Mouse (Mus musculus) G1E (cell line): ENCODE measurements around the gene Cdk7. TPM values are rescaled to one million over a fixed set of nuclear protein-coding genes. Genes with fewer than 3 reads are reported as not detected.
A peak's percentile ranks its signal among the peaks of the same experiment; 100 is the strongest.
"Not testable (repeated sequence)": the region's sequence is repeated elsewhere in the genome, so short reads cannot be mapped to it uniquely, and the experiment has no call there.

Experiments used
- ATAC-seq: 2 replicates; pipeline ENCODE4 v1.8.0; 2016; ENCODE audit warnings: mild to moderate bottlenecking; ENCODE audit not compliant: insufficient number of reproducible peaks, poor library complexity, low FRiP score, severe bottlenecking; ENCODE audit errors: extremely low read depth
- DNase-seq: peaks from one replicate; pipeline ENCODE4 v3.0.0; 2012; ENCODE audit warnings: low spot score
- H3K27me3 ChIP-seq: 2 replicates; pipeline ENCODE4 v1.6.1; 2012; ENCODE audit warnings: mild to moderate bottlenecking, low read length, inconsistent platforms; ENCODE audit not compliant: insufficient read depth
- H3K36me3 ChIP-seq: replicated peaks from 2 replicates; pipeline ENCODE3; 2012; ENCODE audit warnings: mild to moderate bottlenecking, inconsistent platforms
- H3K4me1 ChIP-seq: 2 replicates; pipeline ENCODE4 v1.6.1; 2012; ENCODE audit warnings: low read depth, low read length, inconsistent platforms, mixed read lengths; ENCODE audit not compliant: insufficient read depth
- H3K4me3 ChIP-seq: 2 replicates; pipeline ENCODE4 v1.5.1; 2012; ENCODE audit warnings: low read depth, mild to moderate bottlenecking, inconsistent platforms, low read length, moderate library complexity, mixed read lengths
- H3K9me3 ChIP-seq: replicated peaks from 2 replicates; pipeline ENCODE4 v1.6.1; 2012; ENCODE audit warnings: inconsistent platforms
- CTCF ChIP-seq: IDR thresholded peaks from 2 replicates; pipeline ENCODE4 v1.5.1; 2012; ENCODE audit warnings: low read depth, low read length, inconsistent platforms, mixed read lengths
- GATA1 ChIP-seq: IDR thresholded peaks from 2 replicates; pipeline ENCODE4 v1.6.1; 2012; ENCODE audit warnings: borderline replicate concordance, low read length, inconsistent platforms, mixed read lengths
- GATA2 ChIP-seq: IDR thresholded peaks from 2 replicates; pipeline ENCODE4 v1.6.1; 2012; ENCODE audit warnings: low read depth, low read length, inconsistent platforms, borderline replicate concordance
- POLR2AphosphoS5 ChIP-seq: IDR thresholded peaks from 2 replicates; pipeline ENCODE4 v1.6.1; 2012; ENCODE audit warnings: low read depth, low read length, inconsistent platforms; ENCODE audit not compliant: insufficient replicate concordance
- TAL1 ChIP-seq: conservative IDR thresholded peaks from 2 replicates; pipeline ENCODE4 v1.6.1; 2012; ENCODE audit warnings: low read depth, low read length, inconsistent platforms, mixed read lengths
- polyA plus RNA-seq: library from polyadenylated mRNA; stranded (reverse); fragments of >175 nt; gene quantifications from 2 replicates; pipeline ENCODE4 v1.2.3, GENCODE M21; 2012
- total RNA-seq, 2 experiments: library from RNA; stranded (forward) in 1 of 2; stranded (reverse) in 1 of 2; fragments of 200-1000 nt in 1 of 2; fragments of >200 nt in 1 of 2; fragmentation: Nextera tagmentation in 1 of 2; gene quantifications; 2 replicates each; pipeline ENCODE4 v1.2.3; 2014 to 2017

Cdk7 gene
- total and polyA plus RNA-seq, 3 experiments, result 28.8 to 106 (median 66.2) TPM

DNA sequence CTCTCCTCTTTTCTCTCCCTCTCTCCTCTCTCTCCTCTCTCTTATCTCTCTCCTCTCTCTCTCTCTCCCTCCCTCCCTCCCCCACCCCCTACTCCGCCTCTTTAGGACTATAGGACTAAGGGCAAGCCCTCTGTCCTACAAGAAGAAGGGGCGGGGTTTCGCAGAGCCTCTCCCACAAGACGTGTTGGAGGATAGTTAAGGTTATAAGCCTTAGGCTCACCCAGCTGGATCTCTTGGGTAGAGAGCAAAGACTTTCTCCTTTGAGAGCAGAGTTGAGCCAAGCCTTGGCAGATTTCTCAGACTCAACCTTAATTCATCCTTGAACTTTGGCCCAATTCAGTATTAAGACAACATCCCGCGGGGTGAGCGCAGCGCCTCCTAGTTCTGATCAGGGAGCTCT is 17.9 kb upstream of the Cdk7 start:
- Histone ChIP-seq H3K27me3 (no peaks in the 10 kb centered on the region), H3K9me3 (no peaks in the 10 kb centered on the region), H3K36me3 (no peaks in the 10 kb centered on the region), H3K4me3 (no peak overlapping the region), H3K4me1 (peaks cover 78% of the 10 kb centered on the region)
- DNase-seq (no peak), ATAC-seq (no peak)
- TF ChIP-seq POLR2AphosphoS5, result no peak
- TF ChIP-seq TAL1, result no peak
- TF ChIP-seq CTCF, result no peak
- TF ChIP-seq GATA1, result no peak
- no peak for TF ChIP-seq GATA2

DNA sequence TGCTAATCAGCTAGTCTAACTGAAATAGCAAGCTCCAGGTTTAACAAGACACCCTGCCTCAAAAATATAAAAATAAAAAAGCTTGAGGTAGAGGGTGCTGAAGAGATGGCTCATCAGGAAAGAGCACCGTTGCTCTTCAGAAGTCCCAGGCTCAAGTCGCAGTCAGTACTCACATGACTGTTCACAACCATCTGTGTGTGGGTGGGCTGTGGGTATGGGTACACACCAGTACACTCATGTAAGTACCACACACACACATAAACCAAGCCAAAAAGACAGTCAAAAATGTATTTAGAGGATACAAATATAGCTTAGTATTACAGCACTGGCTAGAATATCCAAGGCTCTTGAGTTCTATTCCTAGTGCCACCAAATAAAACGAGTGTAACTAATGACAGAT is 15.4 kb upstream of the Cdk7 start:
- ATAC-seq (no peak), DNase-seq (no peak)
- Histone ChIP-seq H3K27me3 (no peaks in the 10 kb centered on the region), H3K36me3 (peaks cover 11% of the 10 kb centered on the region), H3K4me1 (peaks cover 68% of the 10 kb centered on the region), H3K9me3 (no peaks in the 10 kb centered on the region), H3K4me3 (no peak overlapping the region)
- TF ChIP-seq TAL1 (no peak), CTCF (no peak), POLR2AphosphoS5 (no peak)

DNA sequence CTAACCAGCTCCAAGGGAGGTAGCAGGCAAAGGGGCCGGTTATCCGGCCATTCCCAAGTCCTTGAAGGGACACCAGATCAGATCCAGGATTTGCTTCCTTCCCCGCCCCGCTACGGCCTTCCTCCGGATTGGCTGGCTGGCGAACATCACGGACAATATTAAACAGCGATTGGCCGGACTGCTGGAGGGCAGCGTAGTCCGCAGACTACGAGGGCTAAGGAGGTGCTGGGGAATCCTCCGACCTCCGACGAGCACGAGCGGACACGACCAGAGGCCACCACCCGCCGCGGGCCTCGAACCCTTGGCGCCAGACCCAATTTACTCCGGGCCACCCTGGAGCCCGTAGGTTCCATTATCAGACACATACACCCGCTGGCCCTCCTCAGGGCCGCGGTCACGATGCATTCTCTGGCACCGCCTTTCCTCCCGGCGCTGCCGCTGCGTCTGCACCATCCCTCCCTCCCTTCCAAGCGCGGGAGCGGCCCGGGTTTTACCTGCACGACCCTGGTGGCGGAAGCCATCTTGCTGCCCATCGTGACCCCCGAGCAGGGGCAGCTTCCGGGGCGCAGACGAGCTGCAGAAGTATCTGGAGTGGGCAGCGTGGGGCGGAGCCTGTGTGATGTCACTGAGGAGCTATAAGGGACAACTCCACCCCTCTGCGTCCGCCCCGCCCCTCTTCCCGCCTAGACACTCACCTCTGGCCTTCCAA is 13.5 kb upstream of the Cdk7 start, which contains the start of gene Mrps36:
Gene Mrps36 (minus strand): TSS at position 624 of the 709 bp plus-strand sequence.
- H3K4me3 ChIP-seq, result peak within 1 kb of the TSS; percentile 92
- DNase-seq, result peak; percentile 78
- ATAC-seq, result peak; percentile 87
- TF ChIP-seq GATA2 (no peak), TAL1 (no peak), CTCF (no peak), POLR2AphosphoS5 (no peak), GATA1 (no peak)
- H3K36me3 ChIP-seq, result peaks cover 27% of the 10 kb centered on the region
- H3K9me3 ChIP-seq, result no peaks in the 10 kb centered on the region
- peaks cover 61% of the 10 kb centered on the region for H3K4me1 ChIP-seq
- no peaks in the 10 kb centered on the region for H3K27me3 ChIP-seq

DNA sequence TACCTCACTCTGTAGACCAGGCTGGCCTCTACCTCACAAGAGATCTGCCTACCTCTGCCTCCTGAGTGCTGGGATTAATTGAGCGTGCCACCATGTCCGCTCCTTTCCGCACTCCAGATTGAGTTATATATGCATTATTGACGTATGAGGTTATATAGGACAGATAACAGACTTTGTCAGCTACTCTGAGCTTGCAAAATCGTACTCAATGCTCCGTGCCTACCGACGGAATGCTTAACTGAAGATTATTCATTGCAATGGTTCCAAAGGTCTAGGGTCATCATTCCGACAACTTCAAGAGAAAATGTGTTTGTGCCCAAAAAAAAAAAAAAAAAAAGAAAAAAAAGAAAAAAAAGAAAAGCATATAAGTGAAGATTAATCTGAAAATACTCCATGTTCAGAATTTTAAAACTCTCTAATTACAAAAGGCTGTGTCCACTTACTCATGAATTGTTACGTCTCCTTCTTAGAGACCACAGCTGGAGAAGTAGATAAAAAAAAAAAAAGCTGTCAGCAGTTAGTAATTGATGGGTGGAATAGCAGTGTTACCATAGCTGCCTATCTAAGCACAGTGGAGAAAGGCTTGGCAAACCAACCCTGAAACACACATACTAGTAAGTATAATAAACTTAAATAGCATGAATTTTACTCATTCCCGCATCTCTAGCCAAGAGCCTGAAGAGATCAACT is 12.8 kb upstream of the Cdk7 start:
- ATAC-seq (peak; percentile 41; the same call in 1 of the 2 replicates), DNase-seq (peak; percentile 57)
- H3K4me3 ChIP-seq, result peak overlapping the region; percentile 92
- peaks cover 34% of the 10 kb centered on the region for H3K36me3 ChIP-seq
- TF ChIP-seq GATA2 (no peak), TAL1 (peak; percentile 65), GATA1 (no peak), POLR2AphosphoS5 (no peak), CTCF (no peak)
- H3K9me3 ChIP-seq, result no peaks in the 10 kb centered on the region
- H3K4me1 ChIP-seq, result peaks cover 58% of the 10 kb centered on the region
- H3K27me3 ChIP-seq, result no peaks in the 10 kb centered on the region

DNA sequence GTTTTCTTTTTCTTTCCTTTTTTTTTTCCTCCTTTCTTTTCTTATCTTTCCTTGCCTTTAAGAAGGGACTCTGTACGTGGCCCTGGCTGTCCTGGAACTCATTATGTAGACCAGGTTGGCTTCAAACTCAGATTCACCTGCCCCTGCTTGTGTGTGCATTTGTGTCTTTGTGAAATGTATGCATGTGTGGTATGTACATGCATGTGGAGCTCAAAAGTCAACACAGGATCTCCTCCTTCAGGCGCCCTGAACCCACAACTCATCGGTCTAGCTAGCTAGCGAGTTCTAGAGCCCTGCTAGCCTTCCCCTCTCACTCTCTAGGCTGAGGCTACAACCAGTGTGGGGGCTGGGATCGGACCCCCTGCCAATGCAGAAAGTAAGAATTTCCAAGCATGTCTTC is 12.1 kb upstream of the Cdk7 start:
- Histone ChIP-seq H3K4me3 (peak overlapping the region; percentile 92), H3K4me1 (peaks cover 53% of the 10 kb centered on the region), H3K27me3 (no peaks in the 10 kb centered on the region), H3K36me3 (peaks cover 41% of the 10 kb centered on the region), H3K9me3 (no peaks in the 10 kb centered on the region)
- ATAC-seq (no peak), DNase-seq (no peak)
- TF ChIP-seq CTCF, result no peak
- TF ChIP-seq GATA2, result no peak
- TF ChIP-seq POLR2AphosphoS5, result no peak
- no peak for TF ChIP-seq TAL1
- no peak for TF ChIP-seq GATA1

DNA sequence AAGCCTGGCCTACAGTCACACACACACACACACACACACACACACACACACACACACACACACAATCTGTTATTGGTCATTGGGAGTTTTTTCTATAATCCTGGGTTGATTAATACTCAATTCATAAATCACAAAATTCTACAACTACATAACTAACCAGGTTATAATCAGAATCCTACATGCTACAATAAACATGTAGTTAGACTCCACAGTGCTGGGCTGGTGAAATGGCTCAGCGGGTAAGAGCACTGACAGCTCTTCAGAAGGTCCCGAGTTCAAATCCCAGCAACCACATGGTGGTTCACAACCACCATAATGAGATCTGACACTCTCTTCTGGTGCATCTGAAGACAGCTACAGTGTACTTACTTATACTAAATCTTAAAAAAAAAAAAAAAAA is 2.0 kb upstream of the Cdk7 start:
- DNase-seq (no peak), ATAC-seq (no peak)
- no peaks in the 10 kb centered on the region for H3K9me3 ChIP-seq
- TF ChIP-seq GATA1 (no peak), TAL1 (no peak), CTCF (no peak), GATA2 (no peak), POLR2AphosphoS5 (no peak)
- no peak overlapping the region for H3K4me3 ChIP-seq
- peaks cover 49% of the 10 kb centered on the region for H3K36me3 ChIP-seq
- H3K4me1 ChIP-seq, result peaks cover 20% of the 10 kb centered on the region
- no peaks in the 10 kb centered on the region for H3K27me3 ChIP-seq

DNA sequence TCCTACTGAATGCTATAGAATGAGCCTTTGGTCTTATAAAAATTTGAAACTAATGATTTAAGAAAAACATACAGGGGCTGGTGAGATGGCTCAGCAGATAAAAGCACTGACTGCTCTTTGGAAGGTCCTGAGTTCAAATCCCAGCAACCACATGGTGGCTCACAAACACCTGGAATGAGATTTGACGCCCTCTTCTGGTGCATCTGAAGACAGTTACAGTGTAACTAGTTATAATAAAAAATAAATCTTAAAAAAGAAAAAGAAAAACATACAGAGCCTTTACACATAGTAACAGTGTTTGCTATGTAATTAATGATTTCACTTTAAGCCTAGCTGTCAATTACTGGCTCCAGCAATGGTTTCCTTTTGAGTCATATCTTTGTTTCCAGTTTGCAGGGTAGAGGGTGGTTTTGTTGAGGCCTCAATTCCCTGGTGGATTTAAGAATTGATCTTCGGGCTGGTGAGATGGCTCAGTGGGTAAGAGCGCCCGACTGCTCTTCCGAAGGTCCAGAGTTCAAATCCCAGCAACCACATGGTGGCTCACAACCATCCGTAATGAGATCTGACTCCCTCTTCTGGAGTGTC is 815 bp upstream of the Cdk7 start:
- H3K9me3 ChIP-seq, ATAC-seq, H3K4me3 ChIP-seq, DNase-seq, H3K27me3 ChIP-seq: not testable (repeated sequence)
- H3K4me1 ChIP-seq, result peaks cover 26% of the 10 kb centered on the region
- H3K36me3 ChIP-seq, result peaks cover 51% of the 10 kb centered on the region
